Mouse (Mus musculus) kidney, adult 2 months (tissue): Measurements from ENCODE around the gene Slit3. TPM values are rescaled to one million over a fixed set of nuclear protein-coding genes. Genes with fewer than 3 reads are reported as not detected.

Source experiments
- DNase-seq: peaks from one replicate; pipeline ENCODE4 v3.0.0; 2021
- H3K27ac ChIP-seq: fragments of 200-500 bp; 2 replicates; pipeline ENCODE4 v1.5.1; 2012; ENCODE audit warnings: low read depth, low read length, control low read depth, inconsistent platforms; ENCODE audit not compliant: insufficient read depth
- H3K27me3 ChIP-seq: fragments of 200-500 bp; replicated peaks from 2 replicates; pipeline ENCODE4 v1.6.1; 2012; ENCODE audit warnings: mild to moderate bottlenecking, moderate library complexity, low read length, inconsistent platforms; ENCODE audit not compliant: control insufficient read depth, insufficient read depth
- H3K36me3 ChIP-seq: fragments of 200-500 bp; 2 replicates; pipeline ENCODE4 v1.6.1; 2012; ENCODE audit warnings: mild to moderate bottlenecking, moderate library complexity, low read length, inconsistent platforms; ENCODE audit not compliant: control insufficient read depth, insufficient read depth
- H3K4me1 ChIP-seq: fragments of 200-500 bp; 2 replicates; pipeline ENCODE4 v1.6.1; 2011; ENCODE audit warnings: low read length; ENCODE audit not compliant: control insufficient read depth, insufficient read depth
- H3K4me3 ChIP-seq: fragments of 200-500 bp; 2 replicates; pipeline ENCODE4 v1.5.1; 2011; ENCODE audit warnings: mild to moderate bottlenecking, low read depth, low read length, control low read depth; ENCODE audit not compliant: insufficient read depth
- CTCF ChIP-seq: fragments of 200-500 bp; conservative IDR thresholded peaks from 2 replicates; pipeline ENCODE4 v1.5.1; 2011; ENCODE audit warnings: low read depth, mild to moderate bottlenecking, control low read depth, low read length, moderate library complexity, mixed read lengths; ENCODE audit not compliant: insufficient read depth, insufficient read length
- POLR2A ChIP-seq: fragments of 200-500 bp; IDR thresholded peaks from one replicate; pipeline ENCODE4 v1.6.1; 2011; ENCODE audit warnings: low read depth, low read length, control low read depth
- WGBS: fragments of 180-500 bp; shearing (Covaris S2); methylation state at CpG from one replicate; pipeline ENCODE4 v1.1.7; 2018; 5-methylcytosine and 5-hydroxymethylcytosine counted together
- polyA plus RNA-seq: library from polyadenylated mRNA; depleted of rRNA; stranded (reverse); fragments of >200 nt; gene quantifications from 2 replicates; pipeline ENCODE4 v1.2.3, GENCODE M21; 2012

Slit3 gene
- polyA plus RNA-seq, 1 experiment: 8.4 TPM

DNA sequence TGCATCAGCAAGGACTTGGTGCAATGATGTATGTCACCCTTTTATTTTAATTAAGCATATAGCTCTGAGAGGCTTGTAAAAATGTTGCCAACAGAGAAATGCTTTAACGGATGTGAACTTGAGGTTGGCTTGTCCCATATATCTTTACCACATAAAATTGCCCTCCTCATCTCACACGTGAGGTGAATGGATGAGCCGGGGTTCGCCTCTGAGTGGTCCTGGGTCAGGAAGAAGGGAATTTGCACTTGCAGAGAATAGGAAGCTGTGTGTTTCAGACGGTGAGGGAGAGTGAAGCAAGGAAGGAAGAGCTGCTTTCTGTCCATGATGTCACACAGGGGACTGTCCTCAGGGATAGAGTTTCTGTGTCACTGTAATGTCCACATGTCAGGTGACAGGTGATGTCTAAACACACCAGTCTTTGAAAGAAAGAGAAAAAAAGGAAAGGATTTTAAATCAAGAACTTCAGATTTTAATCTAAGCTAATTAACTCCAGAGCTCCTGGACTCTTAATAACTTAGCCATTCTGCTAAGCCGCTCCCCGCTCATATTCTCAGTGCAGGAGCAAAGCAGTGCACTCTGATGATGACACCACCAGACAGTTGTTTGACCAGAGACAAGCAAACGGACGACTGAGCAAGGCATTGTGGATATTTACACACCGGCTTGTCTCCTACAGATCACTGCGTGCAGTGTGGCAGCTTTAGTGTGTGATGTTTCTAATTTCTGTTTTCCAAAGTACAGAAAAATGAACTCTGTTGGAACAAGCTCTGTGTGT, 352.0 kb downstream of the Slit3 start:
- H3K4me1 ChIP-seq: 0 out of 2 replicates have a peak, but pooled peaks cover 4% of the 10 kb centered on the region
- 39% methylated on average over 11 of the region's 11 CpGs for WGBS
- no peak overlapping the region for H3K27ac ChIP-seq
- no peak for DNase-seq
- TF ChIP-seq POLR2A (no peak), CTCF (no peak)
- H3K27me3 ChIP-seq: no peaks in the 10 kb centered on the region
- H3K4me3 ChIP-seq: no peak overlapping the region
- H3K36me3 ChIP-seq: no peaks in the 10 kb centered on the region

DNA sequence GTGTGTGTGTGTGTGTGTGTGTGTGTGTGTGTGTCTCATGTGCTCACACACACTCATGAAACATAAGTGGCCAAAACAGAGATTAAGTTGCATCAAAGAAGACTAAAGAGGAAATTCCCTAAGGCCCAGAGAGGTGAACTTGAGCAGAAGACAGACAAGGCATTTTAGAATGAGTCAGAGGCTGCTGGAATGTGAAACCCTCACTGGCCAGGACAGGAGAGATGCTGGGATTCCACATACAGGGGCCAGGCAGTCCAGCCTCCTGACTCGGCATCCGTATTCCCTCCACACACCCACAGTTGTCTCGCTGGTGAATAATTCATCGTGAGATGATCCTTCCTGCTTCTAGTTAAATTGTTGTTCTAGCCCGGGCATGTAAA, 352.6 kb downstream of the Slit3 start:
- no peaks in the 10 kb centered on the region for H3K27me3 ChIP-seq
- no peak overlapping the region for H3K4me3 ChIP-seq
- no peak overlapping the region for H3K27ac ChIP-seq
- 55% methylated on average over 5 of the region's 5 CpGs for WGBS
- TF ChIP-seq CTCF (no peak), POLR2A (no peak)
- H3K4me1 ChIP-seq: 0 out of 2 replicates have a peak, but pooled peaks cover 4% of the 10 kb centered on the region
- H3K36me3 ChIP-seq: no peaks in the 10 kb centered on the region
- DNase-seq: no peak

DNA sequence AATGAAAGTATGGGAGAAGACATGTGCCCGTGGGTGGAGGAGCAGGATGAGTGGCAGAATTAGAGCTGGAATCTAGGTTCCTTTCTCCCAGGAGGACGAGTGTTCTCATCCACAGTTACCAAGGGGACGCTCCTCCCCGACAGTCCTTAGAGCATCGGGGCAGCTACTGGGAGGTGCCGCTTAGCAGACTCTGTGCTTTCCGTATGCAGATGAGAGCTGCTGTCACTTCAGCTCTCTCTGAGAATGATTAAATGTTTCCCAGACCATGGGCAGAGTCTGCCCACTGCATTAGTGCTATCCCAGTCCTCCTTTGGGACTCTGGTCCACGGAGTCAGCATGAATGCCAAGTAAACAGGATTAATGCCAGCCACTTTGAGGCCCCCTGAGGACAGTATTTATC, 359.1 kb downstream of the Slit3 start:
- no peak overlapping the region for H3K4me3 ChIP-seq
- H3K36me3 ChIP-seq: no peaks in the 10 kb centered on the region
- DNase-seq: no peak
- no peak overlapping the region for H3K27ac ChIP-seq
- WGBS: 31% methylated on average over 8 of the region's 8 CpGs
- TF ChIP-seq POLR2A (no peak), CTCF (no peak)
- no peaks in the 10 kb centered on the region for H3K4me1 ChIP-seq
- no peaks in the 10 kb centered on the region for H3K27me3 ChIP-seq

DNA sequence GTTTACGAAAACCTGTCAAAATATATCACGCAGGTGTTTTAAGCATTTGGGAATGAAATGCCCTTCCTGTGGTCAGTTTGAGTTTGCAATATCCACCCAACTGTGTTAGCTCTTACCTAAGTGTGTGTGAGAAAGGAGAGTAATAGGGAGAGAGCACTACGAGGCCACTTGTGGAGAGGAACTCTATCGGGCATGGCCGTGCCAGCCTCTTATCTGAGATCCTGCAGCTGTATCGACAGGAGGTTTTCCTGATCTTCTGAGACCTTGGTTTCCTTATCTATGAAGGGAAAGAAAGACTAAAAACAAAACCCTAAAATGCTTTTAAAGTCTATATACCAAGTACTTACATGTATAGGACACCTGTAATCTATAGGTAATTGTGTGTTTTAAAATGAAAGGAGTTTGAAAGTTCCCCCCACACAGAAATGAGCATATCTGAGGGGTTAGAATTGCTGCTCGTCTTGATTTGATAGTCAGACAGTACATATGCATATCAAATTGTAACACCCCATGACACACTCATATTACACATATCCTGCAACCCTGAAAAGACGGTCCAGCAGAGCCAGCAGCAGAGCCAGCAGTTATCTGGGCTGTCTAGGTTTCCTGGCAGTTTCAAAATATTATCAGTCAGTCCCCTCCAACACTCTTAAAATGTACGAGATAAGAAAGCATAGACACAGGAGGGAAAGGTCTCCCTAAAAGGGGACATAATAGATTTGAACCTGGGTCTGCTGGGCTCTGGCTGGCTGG, 360.8 kb downstream of the Slit3 start:
- no peak overlapping the region for H3K4me3 ChIP-seq
- no peak for TF ChIP-seq CTCF
- no peak for TF ChIP-seq POLR2A
- 86% methylated on average over 9 of the region's 9 CpGs for WGBS
- H3K27ac ChIP-seq: no peak overlapping the region
- H3K27me3 ChIP-seq: no peaks in the 10 kb centered on the region
- no peaks in the 10 kb centered on the region for H3K4me1 ChIP-seq
- no peak for DNase-seq
- no peaks in the 10 kb centered on the region for H3K36me3 ChIP-seq

- Histone ChIP-seq H3K27ac (no peak overlapping the region), H3K36me3 (no peaks in the 10 kb centered on the region), H3K4me1 (no peaks in the 10 kb centered on the region), H3K27me3 (no peaks in the 10 kb centered on the region), H3K4me3 (no peak overlapping the region)
- 86% methylated on average over 5 of the region's 5 CpGs for WGBS
- DNase-seq: no peak
- TF ChIP-seq CTCF (no peak), POLR2A (no peak)
Measured at GRCm38 (mm10) chr11:35487966-35488365, 366.9 kb downstream of the Slit3 start.

GRCm38 (mm10) chr11:35491701-35492100, 370.7 kb downstream of the Slit3 start:
- Histone ChIP-seq H3K4me3 (no peak overlapping the region), H3K27ac (no peak overlapping the region), H3K27me3 (no peaks in the 10 kb centered on the region), H3K4me1 (no peaks in the 10 kb centered on the region), H3K36me3 (no peaks in the 10 kb centered on the region)
- DNase-seq: no peak
- no peak for TF ChIP-seq CTCF
- TF ChIP-seq POLR2A: no peak
- whole genome bisulfite sequencing: 76% methylated on average over 5 of the region's 5 CpGs

DNA sequence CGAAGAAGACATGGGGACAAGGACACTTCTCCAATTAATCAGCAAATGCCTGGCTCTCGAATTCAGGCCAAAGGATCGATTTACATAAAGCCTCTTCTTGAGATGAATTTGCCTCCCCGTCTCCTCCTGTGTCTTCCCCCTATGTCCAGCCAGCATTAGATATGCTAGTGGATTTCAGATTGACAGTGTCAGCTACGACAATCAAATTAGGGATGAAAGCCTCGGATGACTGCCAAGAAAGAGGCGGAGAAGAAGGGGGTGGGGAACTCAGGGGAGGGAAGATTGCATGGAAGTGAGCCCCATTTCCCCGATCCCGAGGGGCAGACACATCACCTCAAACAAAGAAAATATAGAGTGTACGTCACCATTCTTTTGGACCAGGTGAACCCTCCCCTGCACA, 375.9 kb downstream of the Slit3 start:
- DNase-seq: no peak
- 77% methylated on average over 10 of the region's 10 CpGs for WGBS

More for the DNA sequence above, 375.9 kb downstream of the Slit3 start:
- no peak overlapping the region for H3K4me3 ChIP-seq
- H3K27ac ChIP-seq: no peak overlapping the region
- H3K36me3 ChIP-seq: no peaks in the 10 kb centered on the region
- no peaks in the 10 kb centered on the region for H3K4me1 ChIP-seq
- H3K27me3 ChIP-seq: no peaks in the 10 kb centered on the region
- TF ChIP-seq POLR2A (no peak), CTCF (no peak)
